Mouse (Mus musculus): ENCODE data around the gene Art4.
A peak's percentile ranks its signal among the peaks of the same experiment; 100 is the strongest.

Art4 gene

DNA sequence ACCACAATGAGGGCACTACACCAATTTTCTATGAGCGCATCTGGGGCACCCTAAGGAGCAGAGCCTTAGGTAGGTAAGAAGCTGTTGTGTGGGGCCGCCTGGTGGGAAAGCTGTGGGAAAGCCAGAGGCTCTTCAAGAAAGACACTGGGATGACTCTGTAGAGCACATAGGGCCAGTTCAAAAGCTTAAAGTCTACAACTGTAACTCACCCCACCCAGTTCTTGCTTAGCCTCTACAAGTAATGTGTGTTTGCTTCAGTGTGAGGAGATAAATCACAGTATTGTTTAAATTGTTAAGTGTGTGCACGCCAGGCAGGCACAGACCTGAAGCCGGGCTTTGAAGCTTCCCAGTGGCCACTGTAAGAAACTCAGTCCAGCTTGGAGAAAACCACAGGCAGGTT lies 8.6 kb upstream of the Art4 start:
- no peak for DNase-seq (ENCODE audit: low spot score)

DNA sequence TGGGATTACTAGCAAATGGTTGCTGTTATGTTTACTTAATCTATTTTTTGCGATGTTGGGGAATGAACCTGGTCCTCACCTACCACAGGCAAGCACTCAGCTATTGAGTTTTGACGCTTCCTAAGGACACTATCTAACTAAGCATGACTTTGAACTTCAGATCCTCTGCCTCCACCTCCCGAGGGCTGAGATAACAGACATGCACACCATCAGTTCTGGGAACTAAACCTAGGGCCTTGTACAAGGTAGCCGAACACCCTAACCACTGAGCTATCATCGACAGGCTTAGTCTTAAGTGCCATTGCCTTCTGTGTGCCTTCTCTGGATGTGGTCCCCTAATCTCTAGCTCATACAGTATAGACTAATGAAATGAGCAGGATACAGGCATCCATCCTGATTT lies 7.8 kb upstream of the Art4 start:
- no peak for DNase-seq (ENCODE audit: low spot score)

DNA sequence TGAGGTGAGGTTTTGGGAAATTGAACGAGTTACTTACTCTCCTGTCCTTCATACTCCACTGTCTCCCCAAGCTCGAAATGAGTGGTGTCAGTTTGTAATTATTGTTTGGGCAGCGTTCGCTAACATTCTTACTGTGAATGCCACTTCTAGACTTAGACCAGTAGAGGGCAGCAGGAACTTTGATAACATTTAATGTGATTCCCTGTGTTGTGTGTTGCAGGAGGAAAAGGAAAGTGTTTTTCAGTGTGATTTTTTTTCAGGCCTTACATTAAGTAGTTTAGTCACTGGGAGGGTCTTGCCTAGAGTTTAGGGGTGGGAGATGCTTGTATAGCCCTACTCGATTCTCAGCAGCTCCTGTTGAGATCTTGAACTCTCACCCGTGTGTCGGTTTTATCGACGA lies 3.5 kb upstream of the Art4 start:
- peak; percentile 51 for DNase-seq (ENCODE audit: low spot score)

DNA sequence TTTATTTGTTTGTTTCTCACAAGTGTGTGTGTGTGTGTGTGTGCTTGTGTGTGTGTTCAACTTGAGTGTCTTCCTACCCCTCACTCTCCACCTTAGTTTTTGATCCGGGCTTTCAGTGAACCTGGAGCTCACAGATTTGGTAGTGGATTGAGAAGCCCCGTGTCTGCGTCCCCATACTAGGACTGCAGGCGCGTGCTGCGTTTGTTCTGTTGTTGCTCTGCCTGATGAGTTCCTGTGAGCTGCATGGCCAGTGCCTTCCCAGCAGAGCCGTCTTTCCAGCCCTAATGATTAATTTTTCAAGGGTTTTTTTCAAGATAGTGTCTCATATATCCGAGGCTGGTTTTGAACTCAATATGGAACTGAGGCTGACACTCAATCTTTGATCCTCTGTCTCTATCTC lies 887 bp upstream of the Art4 start:
- no peak for DNase-seq (ENCODE audit: low spot score)

DNA sequence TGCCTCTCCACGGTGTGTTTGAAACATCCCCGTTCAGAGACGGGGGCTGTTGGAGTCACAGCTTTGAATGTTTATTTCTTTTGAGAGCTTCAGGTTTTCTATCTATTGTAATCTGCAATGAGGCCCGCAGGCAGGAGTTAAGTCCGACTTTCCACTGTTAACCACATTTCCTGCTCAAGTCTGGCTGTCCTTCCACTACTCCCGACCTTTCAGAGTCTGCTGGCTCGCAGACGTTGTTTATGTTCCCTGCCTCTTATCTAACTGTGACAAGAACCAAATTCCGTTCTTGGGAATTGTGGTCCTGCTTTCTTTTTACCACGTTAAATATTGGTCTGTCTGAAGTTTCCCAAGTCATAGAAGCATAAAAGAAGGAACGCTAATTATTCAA lies 334 bp upstream of the Art4 start:
- DNase-seq (ENCODE audit: low spot score): no peak

DNA sequence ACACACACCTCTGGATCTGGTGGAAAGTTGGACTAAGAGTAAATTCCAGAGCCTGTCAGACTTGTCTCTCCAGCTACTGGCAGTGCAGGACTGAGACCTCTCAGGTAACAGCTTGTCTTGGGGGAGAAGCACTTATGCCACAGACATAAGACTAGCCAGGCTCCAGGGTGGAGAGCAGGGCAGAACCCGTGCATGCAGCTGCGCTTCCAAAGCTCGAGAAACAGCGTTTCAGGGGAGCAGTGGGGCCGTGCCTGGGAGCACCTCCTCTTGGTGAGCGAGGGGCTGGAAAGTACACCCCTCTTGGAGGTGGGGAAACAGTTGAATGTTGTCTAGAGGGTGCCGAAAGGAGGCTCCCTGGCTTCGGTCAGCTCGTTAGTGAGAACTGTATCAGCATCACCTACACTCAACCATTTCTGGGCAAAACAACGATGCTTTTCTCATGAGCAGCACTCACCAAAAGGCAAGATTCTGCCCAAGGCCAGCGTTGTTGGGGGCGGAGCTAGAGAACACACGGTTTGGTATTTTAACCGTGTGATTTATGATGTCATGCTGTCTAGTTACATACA lies 1.4 kb downstream of the Art4 start:
- DNase-seq (ENCODE audit: low spot score): peak; percentile 76

DNA sequence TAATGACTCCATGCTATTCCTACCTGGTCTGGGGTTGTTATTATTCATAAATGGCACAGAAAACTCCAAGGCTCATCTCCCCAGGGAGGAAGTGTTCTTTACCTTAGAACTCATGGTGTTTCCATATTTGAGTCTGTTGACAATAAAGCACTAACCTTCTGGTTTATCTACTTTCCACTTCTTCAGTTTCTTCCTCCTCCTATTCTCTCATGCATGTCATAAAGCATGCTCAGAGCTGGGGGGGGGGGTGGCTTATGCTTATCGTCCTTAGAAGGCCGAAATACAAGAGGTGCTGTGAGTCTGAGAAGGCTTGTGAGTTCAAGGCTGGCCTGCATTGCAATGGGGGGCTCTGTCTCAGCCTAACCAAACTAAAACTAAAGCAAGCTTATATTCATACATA lies 2.4 kb downstream of the Art4 start:
- no peak for DNase-seq (ENCODE audit: low spot score)

DNA sequence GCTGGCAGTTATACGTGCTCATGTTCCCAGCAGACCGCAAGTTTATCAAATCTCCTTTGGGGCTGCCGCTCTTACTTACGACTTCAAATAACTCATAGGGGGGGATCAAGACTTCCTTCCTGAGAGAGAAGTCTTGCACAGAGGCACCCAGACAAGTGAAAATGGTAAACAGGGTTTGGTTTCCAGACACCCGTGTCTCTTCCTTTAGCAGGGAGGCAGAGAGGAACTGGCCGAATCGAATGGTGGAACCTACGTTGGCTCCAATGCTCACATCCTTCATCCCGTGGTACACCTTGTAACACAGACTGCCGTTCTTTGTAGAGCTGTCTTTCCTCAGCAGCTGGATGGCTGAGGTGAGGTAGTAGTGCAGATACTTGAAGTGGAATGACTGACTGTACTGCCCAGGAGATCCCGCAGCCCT lies 3.2 kb downstream of the Art4 start:
- DNase-seq (ENCODE audit: low spot score): no peak

DNA sequence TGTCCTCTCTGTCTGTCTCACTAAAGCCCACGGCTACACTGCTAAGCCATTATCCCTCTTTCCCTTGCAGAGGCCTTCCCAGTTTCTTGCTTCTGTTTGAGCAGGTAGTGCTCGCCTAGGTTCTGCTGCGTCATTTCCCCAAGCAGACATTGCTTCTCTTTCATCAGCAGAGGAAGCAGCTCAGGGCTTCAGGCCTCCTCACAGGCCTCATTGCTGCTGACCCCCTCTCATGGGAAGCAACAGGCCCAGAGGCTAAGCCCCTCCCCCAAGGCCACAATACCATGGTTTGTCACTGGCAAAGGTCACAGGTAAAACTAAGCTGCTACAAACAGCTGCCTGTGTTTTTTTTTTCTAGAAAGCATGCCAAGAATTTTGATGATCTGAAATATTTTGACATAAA lies 4.8 kb downstream of the Art4 start:
- no peak for DNase-seq (ENCODE audit: low spot score)

DNA sequence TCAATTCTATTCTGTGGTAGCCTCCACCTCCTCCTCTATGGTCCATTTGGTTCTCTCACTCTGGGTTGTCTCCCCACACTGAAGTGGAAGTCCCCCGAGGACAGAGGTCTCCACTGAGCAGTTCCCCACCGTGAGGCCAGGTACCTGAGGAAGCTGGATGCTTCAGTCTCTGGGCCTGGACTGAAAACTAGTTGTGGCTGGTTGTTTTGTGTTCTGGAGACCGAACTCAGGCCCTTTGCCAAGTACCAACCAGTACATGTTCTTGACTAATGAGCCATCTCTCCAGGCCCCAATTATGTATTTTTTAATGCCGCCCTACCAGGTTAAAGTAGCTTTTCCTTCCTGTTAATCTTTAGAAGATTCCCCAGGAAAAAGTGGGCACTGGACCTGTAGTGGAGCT lies 5.2 kb downstream of the Art4 start:
- no peak for DNase-seq (ENCODE audit: low spot score)

DNA sequence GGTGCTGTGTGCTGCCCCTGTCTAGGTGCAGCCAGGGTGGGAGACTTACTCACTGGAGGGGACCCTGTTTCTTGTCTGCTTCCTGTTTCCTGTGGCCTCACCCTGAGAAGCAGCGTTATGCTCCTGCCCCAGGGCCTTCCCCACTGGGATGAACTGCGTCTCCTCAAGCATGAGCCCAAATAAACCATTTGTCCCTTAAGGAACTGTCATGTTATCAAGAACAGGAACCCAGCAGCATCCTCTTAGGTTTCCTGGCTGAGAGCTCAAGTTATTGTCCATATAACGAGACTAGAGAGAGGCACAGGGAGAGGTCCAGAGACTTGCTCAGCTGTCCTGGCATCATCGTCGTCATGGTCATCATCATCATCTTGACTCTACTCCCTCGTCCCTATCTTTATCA lies 7.3 kb downstream of the Art4 start:
- DNase-seq (ENCODE audit: low spot score): no peak

DNA sequence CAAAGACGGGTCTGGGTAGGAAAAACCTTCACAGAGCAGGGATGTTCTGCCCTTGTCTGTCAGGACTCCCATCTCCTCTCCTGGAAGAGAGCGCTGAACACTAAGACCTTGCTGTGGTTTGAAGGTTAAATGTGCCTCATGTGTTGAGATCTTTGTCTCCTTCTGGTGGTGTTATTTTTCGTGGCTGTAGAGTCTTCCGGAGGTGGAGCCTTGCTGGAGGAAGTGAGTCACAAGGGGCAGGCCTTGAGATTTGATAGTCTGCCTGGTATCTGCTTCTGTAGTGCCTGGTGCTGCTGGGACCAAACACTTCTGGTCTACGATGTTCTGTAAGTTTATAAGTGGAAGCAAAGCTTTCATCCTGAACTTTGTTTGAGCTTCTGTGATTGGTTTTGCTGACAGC lies 8.6 kb downstream of the Art4 start:
- no peak for DNase-seq (ENCODE audit: low spot score)

DNA sequence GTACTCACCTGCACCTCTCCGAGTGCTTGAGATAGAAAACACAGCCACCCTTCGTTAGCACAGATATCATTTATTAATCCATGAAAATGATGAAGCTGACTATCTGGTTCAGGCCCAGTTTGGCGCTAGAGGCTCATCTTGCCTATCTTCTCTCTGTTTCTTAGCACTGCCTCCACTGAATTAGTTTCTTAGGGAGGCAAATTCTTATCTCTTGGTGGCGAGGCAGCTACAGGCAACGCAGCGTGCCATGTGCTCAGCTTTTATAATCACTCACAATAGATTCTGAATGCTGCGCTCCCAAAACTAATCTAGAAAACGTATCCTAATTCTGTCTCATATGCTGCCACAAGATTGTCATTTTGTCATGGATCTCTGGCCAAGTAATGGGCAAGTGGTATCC lies 9.1 kb downstream of the Art4 start:
- DNase-seq (ENCODE audit: low spot score): no peak

DNA sequence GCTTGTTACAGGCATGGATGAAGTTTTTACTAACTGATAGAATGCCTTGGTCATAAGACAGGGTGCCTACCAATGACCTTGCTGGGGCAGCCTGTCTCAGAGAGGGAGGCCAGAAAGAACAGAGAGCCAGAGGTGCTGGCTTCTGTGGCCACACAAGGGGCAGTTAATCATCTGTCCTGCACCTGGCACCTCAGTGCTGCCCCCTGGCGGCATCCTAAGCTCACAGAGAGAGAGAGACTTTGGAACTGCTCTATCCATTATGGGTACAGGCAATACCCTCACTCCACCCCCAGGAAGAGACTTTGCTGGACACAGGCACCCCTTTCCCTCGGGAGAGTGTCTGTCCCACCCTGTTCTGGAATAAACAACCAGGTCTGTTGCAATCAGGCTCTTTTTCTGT lies 9.7 kb downstream of the Art4 start:
- DNase-seq (ENCODE audit: low spot score): no peak

DNA sequence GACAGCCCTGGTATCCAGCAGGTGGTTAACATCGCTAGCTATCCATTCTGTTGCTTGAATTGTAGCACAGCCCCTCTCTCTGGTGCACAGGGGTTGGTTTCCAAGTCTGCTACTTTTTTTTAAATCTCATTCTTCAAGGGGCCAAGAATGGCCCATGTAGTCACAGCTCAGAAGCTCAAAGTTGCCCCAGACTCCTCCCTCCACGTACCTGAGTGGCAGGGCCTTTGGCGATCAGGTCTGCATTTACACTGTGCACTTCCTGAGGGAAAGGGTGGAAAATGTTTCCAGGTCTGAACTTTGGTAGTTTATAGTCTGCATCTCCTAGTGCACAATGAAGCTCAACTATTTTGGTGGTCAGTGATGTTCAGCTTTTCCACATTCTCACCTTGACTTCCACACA lies 10.3 kb downstream of the Art4 start:
- no peak for DNase-seq (ENCODE audit: low spot score)

DNA sequence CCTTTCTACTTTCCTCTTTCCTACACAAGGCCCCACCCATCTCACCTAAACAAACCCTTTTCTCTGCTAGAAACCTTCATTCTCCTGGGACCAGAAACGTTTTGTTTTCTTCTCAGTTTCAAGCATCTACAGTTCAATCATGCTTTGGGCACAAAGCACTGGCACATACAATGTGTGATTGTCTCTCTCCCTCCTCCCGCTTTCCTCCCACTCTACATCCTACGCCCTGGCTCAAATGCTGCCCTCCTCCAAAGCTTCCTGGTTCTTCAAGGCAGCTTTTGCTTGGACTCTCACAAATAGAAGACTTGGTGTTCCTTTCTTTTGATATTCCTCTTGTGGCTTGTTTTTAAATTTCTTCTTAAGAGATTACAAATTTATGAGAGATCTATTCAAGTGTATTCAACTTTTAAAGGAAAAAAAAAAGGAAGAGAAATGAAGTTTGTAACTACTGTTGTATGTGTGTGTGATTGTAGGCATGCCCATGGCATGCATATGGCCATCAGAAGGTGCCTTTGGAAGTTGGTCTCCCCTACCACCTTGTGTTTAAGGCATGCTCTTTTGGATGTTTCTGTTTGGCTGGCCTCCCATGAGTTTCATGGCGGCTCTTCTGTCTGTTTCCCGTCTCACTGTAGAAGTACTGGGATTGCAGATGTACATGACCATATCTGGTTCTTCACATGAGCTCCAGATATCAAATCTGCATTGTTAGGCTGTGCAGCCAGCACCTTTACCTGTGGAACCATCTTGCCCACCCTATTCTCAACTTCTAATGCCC lies 11.6 kb downstream of the Art4 start:
- no peak for DNase-seq (ENCODE audit: low spot score)

DNA sequence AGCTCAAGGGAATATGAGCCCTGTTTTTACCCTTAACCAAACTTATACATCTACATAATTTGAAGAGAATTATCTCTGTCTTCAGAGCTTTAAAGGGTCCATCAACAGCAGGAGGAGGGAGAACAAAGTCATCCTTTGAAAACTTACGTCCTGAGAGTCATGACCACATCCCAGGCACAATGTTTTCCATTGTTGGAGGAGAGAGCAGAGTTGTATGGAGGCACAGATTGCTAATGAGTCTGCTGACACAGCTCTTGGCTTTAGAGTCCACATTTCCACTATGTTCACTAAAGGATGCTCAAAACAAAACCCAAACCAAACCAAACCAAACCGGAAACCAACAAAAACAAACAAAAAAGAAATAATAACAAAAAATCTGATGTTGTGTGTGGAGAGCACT lies 12.6 kb downstream of the Art4 start:
- DNase-seq (ENCODE audit: low spot score): no peak

DNA sequence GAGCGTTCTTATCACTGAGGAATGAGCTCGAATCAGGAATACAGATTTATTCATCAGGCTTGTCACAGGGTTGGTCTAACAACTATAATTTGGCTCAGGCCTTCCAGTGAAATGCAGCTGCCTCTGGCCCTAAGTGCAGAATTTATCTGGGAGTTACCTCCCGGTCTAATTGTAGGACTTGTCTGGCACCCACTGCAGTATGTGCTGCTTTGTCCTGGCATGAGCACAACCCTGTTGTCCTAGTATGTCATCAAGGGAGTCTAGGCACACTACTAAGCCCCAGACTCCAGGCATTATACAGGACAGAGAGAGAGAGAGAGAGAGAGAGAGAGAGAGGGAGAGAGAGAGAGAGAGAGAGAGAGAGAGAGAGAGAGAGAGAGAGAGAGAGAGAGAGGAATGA lies 20.2 kb downstream of the Art4 start:
- DNase-seq (ENCODE audit: low spot score): no peak

DNA sequence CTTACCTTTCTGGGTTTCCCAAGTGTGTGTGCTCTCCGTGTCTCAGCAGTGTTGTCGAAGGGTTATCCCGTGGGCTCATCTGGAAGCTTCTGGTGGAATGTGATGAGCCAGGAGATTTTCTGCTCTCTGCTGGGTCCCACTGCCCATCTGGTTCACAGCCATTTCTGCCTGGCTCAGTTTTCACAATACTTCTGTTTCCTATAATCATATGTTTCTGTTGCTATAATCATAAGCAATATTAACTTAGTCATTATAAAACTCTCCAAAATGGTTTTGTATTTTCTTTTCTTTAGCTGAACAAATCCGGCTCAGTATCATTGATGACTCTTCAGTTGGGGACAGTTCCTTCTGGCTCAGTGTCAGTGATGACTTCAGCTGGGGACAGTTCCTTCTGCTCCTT lies 22.2 kb downstream of the Art4 start, which contains the start of gene Smco3:
Smco3 (minus strand) TSS at position 101 of the 400 bp plus-strand sequence.
- DNase-seq (ENCODE audit: low spot score): no peak

DNA sequence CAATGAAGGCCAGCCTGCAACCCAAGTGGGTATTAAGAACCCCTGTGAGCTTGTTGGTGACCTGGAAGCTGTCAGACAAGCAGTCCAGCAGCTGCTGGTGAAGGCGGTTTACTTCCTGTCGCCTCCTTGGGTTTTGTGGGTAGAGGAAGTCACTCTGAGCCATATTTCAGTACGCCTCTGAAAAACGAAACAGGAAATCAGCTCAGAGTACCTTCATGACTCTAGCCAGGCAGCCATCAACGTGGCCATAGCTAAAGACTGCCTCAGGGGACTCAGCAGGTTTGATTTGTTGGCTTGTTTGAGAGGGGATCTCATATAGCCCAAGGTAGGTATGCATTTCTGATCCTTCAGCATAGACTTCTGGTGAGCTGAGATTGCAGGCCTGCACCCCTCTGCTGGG lies 25.8 kb downstream of the Art4 start:
- DNase-seq (ENCODE audit: low spot score): no peak

DNA sequence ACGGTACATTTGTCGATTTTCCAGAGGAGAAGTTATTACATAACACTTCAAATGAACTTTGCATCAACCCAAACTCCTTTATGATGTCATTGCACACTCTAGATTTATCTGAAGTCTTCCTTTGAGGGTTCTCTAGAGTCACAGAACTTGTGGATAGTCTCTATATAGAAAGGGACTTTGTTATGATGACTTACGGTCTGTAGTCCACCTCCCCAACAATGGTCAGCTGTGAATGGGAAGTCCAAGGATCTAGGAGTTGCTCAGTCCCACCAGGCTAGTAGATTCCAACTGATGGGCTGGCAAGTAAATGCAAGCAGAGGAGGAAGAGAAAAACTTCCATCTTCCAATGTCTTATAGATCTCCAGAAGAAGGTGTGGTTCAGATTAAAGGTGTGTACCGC lies 28.9 kb downstream of the Art4 start:
- DNase-seq (ENCODE audit: low spot score): no peak

DNA sequence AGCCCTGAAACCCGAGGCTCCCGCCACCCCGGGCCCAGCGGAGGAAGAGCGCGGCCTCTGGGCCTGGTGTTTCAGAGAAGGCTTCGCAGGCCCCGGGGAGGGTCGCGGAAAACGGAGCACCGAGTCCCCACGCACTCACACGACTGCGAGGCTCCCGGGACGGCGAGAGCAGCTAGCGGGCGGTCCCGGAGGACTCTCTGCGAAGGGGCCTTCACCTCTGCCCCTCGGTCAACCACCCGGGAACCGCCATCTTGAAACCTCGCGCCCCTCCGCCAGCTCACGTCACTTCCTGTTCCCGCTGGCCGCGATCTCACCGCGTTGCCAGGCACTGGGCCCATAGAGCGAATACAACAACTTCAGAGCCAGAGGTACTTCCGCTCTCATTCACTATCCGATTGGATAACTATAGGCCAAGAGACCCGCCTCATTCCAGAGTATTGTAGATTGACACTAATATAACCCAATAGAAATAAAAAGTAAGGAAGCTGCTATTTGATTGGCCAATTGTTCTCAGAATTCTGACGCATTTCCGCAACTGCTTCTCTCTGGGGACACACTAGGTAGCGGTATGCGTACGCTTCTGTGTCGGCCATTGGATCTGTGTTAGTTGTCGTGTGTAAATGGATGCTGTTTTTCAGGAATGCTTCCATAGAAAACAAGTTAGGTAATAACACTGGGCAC lies 29.5 kb downstream of the Art4 start, which contains the start of gene Wbp11:
Wbp11 (minus strand) TSS at position 353 of the 681 bp plus-strand sequence.
- peak; percentile 95 for DNase-seq (ENCODE audit: low spot score)

DNA sequence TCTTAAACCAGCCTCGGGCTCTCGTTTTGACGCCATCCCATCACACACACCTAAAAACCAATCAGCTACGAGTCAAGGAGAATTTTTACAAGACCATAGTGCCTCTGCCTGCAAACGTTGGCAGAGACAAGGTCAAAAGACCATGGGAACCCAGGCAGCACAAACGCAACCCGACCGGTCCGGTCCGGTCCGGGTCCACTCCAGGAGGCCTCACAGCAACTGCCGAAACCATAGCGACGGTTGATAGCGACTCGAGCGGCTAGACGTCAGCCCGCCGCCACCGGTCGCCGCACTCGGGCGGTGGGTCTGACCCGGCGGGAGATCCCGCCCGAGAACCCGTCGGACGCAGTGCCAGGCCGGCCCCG lies 30.0 kb downstream of the Art4 start, which contains the start of gene BC049715:
BC049715 (plus strand) TSS at position 111 of the 365 bp plus-strand sequence.
- DNase-seq (ENCODE audit: low spot score): no peak
